Mouse (Mus musculus): ENCODE data around the gene Msi2. TPM values are rescaled to one million over a fixed set of nuclear protein-coding genes. Genes with fewer than 3 reads are reported as not detected.

Gene Msi2
- total and polyA plus RNA-seq, 2 experiments from 2014 or later: 22.1 to 94.6 TPM

DNA sequence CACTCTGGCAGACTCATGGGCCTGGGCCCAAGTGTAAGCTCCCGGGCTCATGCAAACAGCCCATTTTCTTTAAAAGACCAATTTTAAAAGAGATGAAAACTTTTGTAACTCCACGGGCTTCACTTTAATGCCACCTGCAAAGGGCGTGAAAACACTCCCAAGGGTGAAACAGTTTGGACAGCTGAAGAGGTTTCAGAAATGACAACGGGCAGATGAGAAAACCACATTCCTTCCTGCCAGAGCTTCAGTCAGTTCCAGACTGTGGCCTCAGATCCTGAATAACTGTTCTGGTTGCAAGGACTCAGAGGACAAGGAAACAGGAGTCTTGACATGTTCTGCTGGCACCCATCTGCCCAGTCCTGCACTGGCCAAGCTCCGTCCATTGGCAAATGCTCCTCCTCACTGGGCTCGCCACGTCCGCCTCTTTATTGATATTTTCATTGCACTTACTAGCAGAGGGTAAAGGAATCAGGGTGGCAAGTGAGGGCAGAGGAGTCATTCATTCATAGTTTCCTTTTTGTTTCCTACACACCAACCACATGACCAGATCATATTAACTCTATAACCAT is 207.9 kb downstream of the Msi2 start:
- Histone ChIP-seq H3K27ac (ENCODE audit: low read depth) (no peak overlapping the region), H3K4me2 (ENCODE audit: low read depth, low read length) (no peak overlapping the region), H3K9ac (replicated peaks; ENCODE audit: low read depth, low read length) (no peak overlapping the region), H3K4me1 (ENCODE audit: control insufficient read depth, insufficient read depth) (peaks cover 16% of the 10 kb centered on the region), H3K4me3 (ENCODE audit: low read depth, low read length) (no peak overlapping the region), H3K36me3 (replicated peaks; ENCODE audit: control insufficient read depth, insufficient read depth, low read length) (no peaks in the 10 kb centered on the region), H3K27me3 (ENCODE audit: control insufficient read depth, insufficient read depth, low read length) (no peaks in the 10 kb centered on the region), H3K9me3 (replicated peaks; ENCODE audit: control insufficient read depth, low read length) (no peaks in the 10 kb centered on the region)
- DNase-seq (ENCODE audit: low spot score) (no peak), ATAC-seq (ENCODE audit: insufficient read depth, low read depth) (no peak)
- TF ChIP-seq CTCF (IDR thresholded peaks at IDR 0.05; ENCODE audit: low read depth) (no peak), EP300 (IDR thresholded peaks at IDR 0.05; ENCODE audit: low read depth) (no peak)
- 66% methylated on average over 8 of the region's 8 CpGs for WGBS

DNA sequence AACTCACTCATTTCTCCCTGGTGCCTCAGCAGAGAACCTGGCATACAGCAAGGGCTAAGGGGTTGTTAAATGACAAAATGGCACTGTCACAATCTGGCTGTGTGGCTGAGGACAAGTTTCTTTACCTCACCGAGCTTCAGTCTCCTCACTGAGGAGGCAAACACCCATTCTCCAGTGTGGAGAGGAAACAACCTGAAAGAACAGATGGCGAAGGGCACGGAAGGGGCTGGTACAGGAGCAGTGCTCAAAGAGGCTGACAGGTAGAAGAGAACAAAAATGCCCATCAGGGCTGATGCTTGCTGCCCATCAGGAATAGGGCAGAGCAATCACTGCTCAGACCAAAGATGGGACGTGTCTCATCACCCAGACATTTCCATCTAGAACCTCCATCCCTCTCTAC is 208.8 kb downstream of the Msi2 start:
- Histone ChIP-seq H3K27me3 (ENCODE audit: control insufficient read depth, insufficient read depth, low read length) (no peaks in the 10 kb centered on the region), H3K9ac (replicated peaks; ENCODE audit: low read depth, low read length) (no peak overlapping the region), H3K36me3 (replicated peaks; ENCODE audit: control insufficient read depth, insufficient read depth, low read length) (no peaks in the 10 kb centered on the region), H3K4me1 (ENCODE audit: control insufficient read depth, insufficient read depth) (peaks cover 8% of the 10 kb centered on the region; the same call in 1 of the 2 replicates), H3K27ac (ENCODE audit: low read depth) (no peak overlapping the region), H3K9me3 (replicated peaks; ENCODE audit: control insufficient read depth, low read length) (no peaks in the 10 kb centered on the region), H3K4me3 (ENCODE audit: low read depth, low read length) (no peak overlapping the region), H3K4me2 (ENCODE audit: low read depth, low read length) (no peak overlapping the region)
- WGBS: 86% methylated on average over 4 of the region's 4 CpGs
- no peak for ATAC-seq (ENCODE audit: insufficient read depth, low read depth)
- no peak for DNase-seq (ENCODE audit: low spot score)
- TF ChIP-seq EP300 (IDR thresholded peaks at IDR 0.05; ENCODE audit: low read depth): no peak
- TF ChIP-seq CTCF (IDR thresholded peaks at IDR 0.05; ENCODE audit: low read depth): no peak

DNA sequence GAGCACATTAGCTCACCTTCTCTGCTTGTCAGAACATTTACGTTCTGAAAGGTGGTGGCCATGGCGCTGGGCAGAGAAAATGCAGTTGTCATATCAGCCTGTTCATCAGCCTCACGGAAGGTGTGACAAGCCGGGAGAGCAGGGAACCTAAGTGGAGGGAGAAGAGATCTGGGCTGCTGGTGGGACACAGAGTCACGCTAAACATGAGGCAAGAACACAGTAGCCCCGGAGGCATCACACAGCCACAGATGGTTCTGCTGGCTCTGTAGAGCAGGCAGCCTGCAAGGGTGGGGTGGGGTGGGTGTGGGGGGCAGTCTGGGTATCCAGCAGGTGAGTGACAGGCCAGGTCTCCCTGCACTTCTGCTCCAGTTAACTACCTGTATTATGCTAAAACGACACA is 210.2 kb downstream of the Msi2 start:
- H3K4me1 ChIP-seq (ENCODE audit: control insufficient read depth, insufficient read depth): peaks cover 4% of the 10 kb centered on the region; the same call in 1 of the 2 replicates
- no peak for TF ChIP-seq CTCF (IDR thresholded peaks at IDR 0.05; ENCODE audit: low read depth)
- TF ChIP-seq EP300 (IDR thresholded peaks at IDR 0.05; ENCODE audit: low read depth): no peak
- no peak overlapping the region for H3K9ac ChIP-seq (replicated peaks; ENCODE audit: low read depth, low read length)

DNA sequence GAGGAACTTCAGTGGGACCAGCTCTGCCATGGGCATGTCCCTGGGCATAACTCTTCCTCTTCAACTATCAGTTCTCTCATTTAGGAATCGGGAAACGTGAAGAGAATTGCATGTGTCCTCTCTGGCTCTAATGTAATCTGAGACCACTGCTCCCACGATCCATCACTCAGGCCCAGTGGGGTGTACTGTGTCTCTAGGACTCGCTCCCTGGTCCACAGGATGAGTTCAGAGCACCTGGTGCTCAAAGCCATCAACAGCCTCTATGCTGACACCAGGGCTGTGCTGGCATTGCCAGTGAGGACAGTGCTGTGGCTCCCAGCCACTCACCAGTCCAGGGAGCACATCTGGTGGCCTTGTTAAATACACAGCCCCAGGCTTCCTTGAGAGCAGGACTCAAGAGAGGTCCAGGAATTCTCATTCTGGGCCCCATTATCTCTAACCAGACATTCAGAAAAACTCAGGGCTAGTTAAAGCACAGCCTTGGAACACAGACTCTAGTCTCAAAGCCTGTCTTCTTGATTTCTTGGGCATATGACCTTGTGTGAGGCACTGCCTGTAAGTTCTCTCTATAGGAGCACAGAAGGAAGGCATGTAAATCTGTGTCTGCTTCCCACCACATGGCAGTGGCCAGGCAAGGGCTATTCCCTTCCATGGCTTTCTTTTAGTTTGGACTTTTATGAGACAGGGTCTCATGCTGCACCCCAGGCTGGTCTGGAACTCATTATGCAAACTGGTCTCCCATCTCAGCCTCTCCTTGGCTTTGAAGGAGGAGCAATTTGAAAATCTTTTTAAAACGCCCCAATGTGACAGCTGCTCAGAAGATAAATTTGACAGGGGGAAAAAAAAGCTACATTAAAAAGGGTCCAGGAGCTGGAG is 211.5 kb downstream of the Msi2 start:
- no peaks in the 10 kb centered on the region for H3K36me3 ChIP-seq (replicated peaks; ENCODE audit: control insufficient read depth, insufficient read depth, low read length)
- DNase-seq (ENCODE audit: low spot score) (no peak), ATAC-seq (ENCODE audit: insufficient read depth, low read depth) (no peak)
- H3K27me3 ChIP-seq (ENCODE audit: control insufficient read depth, insufficient read depth, low read length): no peaks in the 10 kb centered on the region
- no peak overlapping the region for H3K4me3 ChIP-seq (ENCODE audit: low read depth, low read length)
- H3K27ac ChIP-seq (ENCODE audit: low read depth): no peak overlapping the region
- H3K4me2 ChIP-seq (ENCODE audit: low read depth, low read length): no peak overlapping the region
- TF ChIP-seq CTCF (IDR thresholded peaks at IDR 0.05; ENCODE audit: low read depth) (no peak), EP300 (IDR thresholded peaks at IDR 0.05; ENCODE audit: low read depth) (no peak)
- no peaks in the 10 kb centered on the region for H3K9me3 ChIP-seq (replicated peaks; ENCODE audit: control insufficient read depth, low read length)
- H3K9ac ChIP-seq (replicated peaks; ENCODE audit: low read depth, low read length): no peak overlapping the region
- WGBS: 51% methylated on average over 5 of the region's 5 CpGs
- peaks cover 10% of the 10 kb centered on the region for H3K4me1 ChIP-seq (ENCODE audit: control insufficient read depth, insufficient read depth)

More for the DNA sequence above, 210.2 kb downstream of the Msi2 start:
- H3K4me2 ChIP-seq (ENCODE audit: low read depth, low read length): no peak overlapping the region
- no peak for DNase-seq (ENCODE audit: low spot score)
- no peaks in the 10 kb centered on the region for H3K36me3 ChIP-seq (replicated peaks; ENCODE audit: control insufficient read depth, insufficient read depth, low read length)
- 61% methylated on average over 7 of the region's 7 CpGs for WGBS
- ATAC-seq (ENCODE audit: insufficient read depth, low read depth): no peak
- no peaks in the 10 kb centered on the region for H3K27me3 ChIP-seq (ENCODE audit: control insufficient read depth, insufficient read depth, low read length)
- no peak overlapping the region for H3K4me3 ChIP-seq (ENCODE audit: low read depth, low read length)
- H3K9me3 ChIP-seq (replicated peaks; ENCODE audit: control insufficient read depth, low read length): no peaks in the 10 kb centered on the region
- H3K27ac ChIP-seq (ENCODE audit: low read depth): no peak overlapping the region

DNA sequence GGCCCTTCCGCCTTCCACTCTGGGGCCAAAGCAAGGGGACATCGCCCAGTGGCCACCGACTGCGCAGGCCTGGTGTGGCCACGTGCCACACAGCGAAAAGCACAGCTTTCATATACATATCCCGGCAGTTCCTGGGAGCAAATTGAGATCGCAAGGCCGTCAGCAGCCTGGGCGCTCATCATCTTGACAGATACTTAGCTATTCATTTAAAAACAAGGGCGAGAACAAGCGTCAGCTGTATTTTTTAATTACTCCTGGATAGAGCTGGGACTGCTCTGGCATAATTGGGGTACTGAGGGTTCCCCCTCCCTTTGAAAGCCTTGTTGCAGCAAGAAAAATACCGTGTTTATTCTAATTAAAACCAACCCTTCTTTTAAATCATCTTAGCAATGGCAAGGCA is 212.2 kb downstream of the Msi2 start:
- Histone ChIP-seq H3K4me2 (ENCODE audit: low read depth, low read length) (no peak overlapping the region), H3K27me3 (ENCODE audit: control insufficient read depth, insufficient read depth, low read length) (no peaks in the 10 kb centered on the region), H3K36me3 (replicated peaks; ENCODE audit: control insufficient read depth, insufficient read depth, low read length) (no peaks in the 10 kb centered on the region), H3K9ac (replicated peaks; ENCODE audit: low read depth, low read length) (no peak overlapping the region), H3K27ac (ENCODE audit: low read depth) (no peak overlapping the region), H3K9me3 (replicated peaks; ENCODE audit: control insufficient read depth, low read length) (no peaks in the 10 kb centered on the region), H3K4me3 (ENCODE audit: low read depth, low read length) (no peak overlapping the region), H3K4me1 (ENCODE audit: control insufficient read depth, insufficient read depth) (peaks cover 10% of the 10 kb centered on the region)
- WGBS: 92% methylated on average over 13 of the region's 13 CpGs
- TF ChIP-seq EP300 (IDR thresholded peaks at IDR 0.05; ENCODE audit: low read depth) (no peak), CTCF (IDR thresholded peaks at IDR 0.05; ENCODE audit: low read depth) (no peak)
- DNase-seq (ENCODE audit: low spot score): no peak
- ATAC-seq (ENCODE audit: insufficient read depth, low read depth): no peak
